Mouse (Mus musculus) kidney, adult 2 months (tissue): ENCODE results near the gene Cyp3a16. TPM values are rescaled to one million over a fixed set of nuclear protein-coding genes. Genes with fewer than 3 reads are reported as not detected.
"Not testable (repeated sequence)": the region's sequence is repeated elsewhere in the genome, so short reads cannot be mapped to it uniquely, and the experiment has no call there.

Experiments
- DNase-seq: peaks from one replicate; pipeline ENCODE4 v3.0.0; 2021
- H3K27ac ChIP-seq: fragments of 200-500 bp; 2 replicates; pipeline ENCODE4 v1.5.1; 2012; ENCODE audit warnings: low read depth, low read length, control low read depth, inconsistent platforms; ENCODE audit not compliant: insufficient read depth
- H3K27me3 ChIP-seq: fragments of 200-500 bp; replicated peaks from 2 replicates; pipeline ENCODE4 v1.6.1; 2012; ENCODE audit warnings: mild to moderate bottlenecking, moderate library complexity, low read length, inconsistent platforms; ENCODE audit not compliant: control insufficient read depth, insufficient read depth
- H3K36me3 ChIP-seq: fragments of 200-500 bp; 2 replicates; pipeline ENCODE4 v1.6.1; 2012; ENCODE audit warnings: mild to moderate bottlenecking, moderate library complexity, low read length, inconsistent platforms; ENCODE audit not compliant: control insufficient read depth, insufficient read depth
- H3K4me1 ChIP-seq: fragments of 200-500 bp; 2 replicates; pipeline ENCODE4 v1.6.1; 2011; ENCODE audit warnings: low read length; ENCODE audit not compliant: control insufficient read depth, insufficient read depth
- H3K4me3 ChIP-seq: fragments of 200-500 bp; 2 replicates; pipeline ENCODE4 v1.5.1; 2011; ENCODE audit warnings: mild to moderate bottlenecking, low read depth, low read length, control low read depth; ENCODE audit not compliant: insufficient read depth
- CTCF ChIP-seq: fragments of 200-500 bp; conservative IDR thresholded peaks from 2 replicates; pipeline ENCODE4 v1.5.1; 2011; ENCODE audit warnings: low read depth, mild to moderate bottlenecking, control low read depth, low read length, moderate library complexity, mixed read lengths; ENCODE audit not compliant: insufficient read depth, insufficient read length
- POLR2A ChIP-seq: fragments of 200-500 bp; IDR thresholded peaks from one replicate; pipeline ENCODE4 v1.6.1; 2011; ENCODE audit warnings: low read depth, low read length, control low read depth
- whole genome bisulfite sequencing: fragments of 180-500 bp; shearing (Covaris S2); methylation state at CpG from one replicate; pipeline ENCODE4 v1.1.7; 2018; 5-methylcytosine and 5-hydroxymethylcytosine counted together
- polyA plus RNA-seq: library from polyadenylated mRNA; depleted of rRNA; stranded (reverse); fragments of >200 nt; gene quantifications from 2 replicates; pipeline ENCODE4 v1.2.3, GENCODE M21; 2012; rRNA removed

Cyp3a16 gene
- polyA plus RNA-seq, 1 experiment: not detected

DNA sequence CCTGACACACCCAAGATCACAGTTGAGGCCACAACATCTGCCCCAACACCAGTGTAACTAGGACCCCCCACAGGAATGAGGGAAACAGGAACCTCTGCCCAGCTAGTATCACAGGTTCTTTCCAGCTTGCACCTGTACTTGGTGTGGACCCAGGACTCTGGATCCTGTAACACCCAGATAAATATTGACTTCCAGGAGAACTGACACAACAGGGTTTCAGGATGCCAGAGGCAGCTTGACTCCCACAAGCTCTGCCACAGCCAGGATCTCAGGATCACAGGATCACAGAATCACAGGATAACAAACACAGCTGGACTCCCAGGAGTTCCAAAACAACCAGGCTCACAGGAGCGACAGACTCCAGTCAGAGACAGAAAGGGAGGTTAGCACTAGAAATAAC, 47.2 kb downstream of the Cyp3a16 start:
- Histone ChIP-seq H3K27ac (no peak overlapping the region), H3K4me3 (no peak overlapping the region), H3K4me1 (no peaks in the 10 kb centered on the region), H3K27me3 (no peaks in the 10 kb centered on the region), H3K36me3 (no peaks in the 10 kb centered on the region)
- WGBS: 60% methylated on average over 1 of the region's 1 CpGs
- no peak for TF ChIP-seq CTCF
- TF ChIP-seq POLR2A: no peak
- DNase-seq: no peak

DNA sequence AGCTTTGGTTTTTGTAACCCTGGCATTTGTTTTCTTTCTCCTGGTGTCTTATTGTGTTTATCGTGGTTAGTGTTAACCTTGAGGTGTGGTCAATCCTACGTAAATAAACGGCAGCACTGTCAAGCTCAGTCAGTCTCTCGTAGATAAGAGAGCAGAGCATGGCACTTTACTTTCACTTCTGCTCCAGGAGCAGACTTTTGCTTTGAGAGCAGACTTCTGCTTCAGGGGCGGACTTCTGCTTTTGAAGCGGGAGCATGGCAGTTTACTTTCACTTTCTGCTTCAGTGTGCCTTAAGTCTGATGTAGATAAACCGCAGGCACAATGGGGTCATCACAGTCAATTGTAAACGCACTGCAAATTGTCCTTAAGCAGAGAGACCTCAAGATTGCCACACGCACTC, 54.1 kb downstream of the Cyp3a16 start:
- H3K27ac ChIP-seq, H3K27me3 ChIP-seq, DNase-seq, H3K36me3 ChIP-seq, H3K4me1 ChIP-seq, H3K4me3 ChIP-seq: not testable (repeated sequence)
- 84% methylated on average over 9 of the region's 9 CpGs for WGBS

Other genes with a start within 250 kb of the Cyp3a16 start
- 15.5 and 18.4 TPM in 2 replicates for gene Zfp655, start 238.0 kb downstream of the Cyp3a16 start, polyA plus RNA-seq
- gene Zscan25, start 189.2 kb downstream of the Cyp3a16 start, polyA plus RNA-seq: 11.0 and 12.5 TPM in 2 replicates
- not detected in 2 replicates for gene Cyp3a57, start 124.4 kb downstream of the Cyp3a16 start, polyA plus RNA-seq
- not detected in 2 replicates for gene Cyp3a41b, start 115.0 kb upstream of the Cyp3a16 start, polyA plus RNA-seq